Mouse (Mus musculus) hindbrain, embryonic 10.5 days (tissue): ENCODE data around the gene Morc3. TPM values are rescaled to one million over a fixed set of nuclear protein-coding genes. Genes with fewer than 3 reads are reported as not detected.

ENCODE experiments used
- DNase-seq: peaks from one replicate; pipeline ENCODE4 v3.0.0-alpha.2; 2017; ENCODE audit warnings: low spot score
- H3K27ac ChIP-seq: fragments of 300-500 bp; sonication (generic); 2 replicates; pipeline ENCODE4 v1.5.1; 2016; ENCODE audit warnings: mild to moderate bottlenecking, moderate library complexity
- H3K27me3 ChIP-seq: fragments of 300-500 bp; sonication (generic); 2 replicates; pipeline ENCODE4 v1.6.1; 2016; ENCODE audit warnings: mild to moderate bottlenecking; ENCODE audit not compliant: poor library complexity, insufficient read depth, severe bottlenecking
- H3K36me3 ChIP-seq: fragments of 300-500 bp; sonication (generic); 2 replicates; pipeline ENCODE4 v1.6.1; 2016; ENCODE audit warnings: mild to moderate bottlenecking, moderate library complexity
- H3K4me1 ChIP-seq: fragments of 300-500 bp; sonication (generic); replicated peaks from 2 replicates; pipeline ENCODE4 v1.6.1; 2016; ENCODE audit warnings: mild to moderate bottlenecking
- H3K4me3 ChIP-seq: fragments of 300-500 bp; sonication (generic); 2 replicates; pipeline ENCODE4 v1.5.1; 2016; ENCODE audit warnings: mild to moderate bottlenecking, moderate library complexity
- H3K9me3 ChIP-seq: fragments of 300-500 bp; sonication (generic); 2 replicates; pipeline ENCODE4 v1.6.1; 2016; ENCODE audit warnings: mild to moderate bottlenecking, moderate library complexity
- WGBS: fragments of 180-500 bp; shearing (Covaris S2); methylation state at CpG from one replicate; pipeline ENCODE4 v1.1.7; 2016; 5-methylcytosine and 5-hydroxymethylcytosine counted together
- polyA plus RNA-seq: library from polyadenylated mRNA; unstranded; fragments of >200 nt; fragmentation: Nextera tagmentation; extraction: Ambion mirVana; gene quantifications from 2 replicates; pipeline ENCODE4 v1.2.1, GENCODE M21; 2016

The Morc3 gene
- polyA plus RNA-seq, 1 experiment from 2014 or later: 24.7 TPM

DNA sequence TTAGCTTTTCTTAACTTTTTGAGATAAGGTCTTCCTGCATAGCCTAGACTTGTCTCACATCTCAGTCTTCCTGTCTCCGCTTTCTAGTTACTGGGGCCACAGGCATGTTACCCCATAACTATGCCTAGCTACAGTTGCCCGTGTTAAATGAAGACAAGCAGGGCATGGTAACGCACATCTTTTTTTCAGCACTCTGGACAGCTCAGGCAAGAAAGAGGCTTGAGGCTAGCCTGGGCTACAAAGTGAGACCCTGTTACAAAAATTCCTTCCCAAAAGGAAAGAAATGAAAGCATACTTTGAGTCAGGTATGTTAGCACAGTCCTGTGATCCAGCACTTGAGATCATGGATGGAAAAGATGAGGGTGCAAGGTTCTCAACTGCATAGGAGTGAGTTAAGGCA is 18.6 kb downstream of the Morc3 start:
- 96% methylated on average over 3 of the region's 3 CpGs for WGBS
- peaks cover 100% of the 10 kb centered on the region for H3K36me3 ChIP-seq
- no peak overlapping the region for H3K27ac ChIP-seq
- no peak for DNase-seq
- H3K27me3 ChIP-seq: no peaks in the 10 kb centered on the region
- no peaks in the 10 kb centered on the region for H3K9me3 ChIP-seq
- no peak overlapping the region for H3K4me3 ChIP-seq
- no peaks in the 10 kb centered on the region for H3K4me1 ChIP-seq

DNA sequence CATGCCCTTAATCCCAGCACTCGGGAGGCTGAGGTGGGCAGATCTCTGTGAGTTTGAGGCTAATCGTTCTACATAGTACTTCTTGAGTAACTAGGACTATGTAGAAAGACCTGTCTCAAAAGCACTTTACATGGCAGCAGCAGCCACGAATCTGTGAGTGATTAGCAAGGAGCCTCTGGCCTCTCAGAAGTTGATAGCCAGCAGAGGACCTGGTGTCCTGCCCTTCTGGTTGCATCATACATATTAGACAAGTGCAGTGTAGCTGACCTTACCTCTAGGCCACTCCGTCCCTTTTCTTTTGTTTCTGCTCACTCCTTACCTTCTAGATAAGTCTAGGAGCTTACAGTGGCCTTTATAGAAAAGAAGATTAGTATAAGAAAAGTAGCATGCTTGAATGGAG is 28.0 kb downstream of the Morc3 start:
- Histone ChIP-seq H3K36me3 (peaks cover 95% of the 10 kb centered on the region), H3K27me3 (no peaks in the 10 kb centered on the region), H3K9me3 (no peaks in the 10 kb centered on the region), H3K4me3 (no peak overlapping the region), H3K4me1 (no peaks in the 10 kb centered on the region), H3K27ac (no peak overlapping the region)
- WGBS: 92% methylated on average over 4 of the region's 4 CpGs
- DNase-seq: no peak

DNA sequence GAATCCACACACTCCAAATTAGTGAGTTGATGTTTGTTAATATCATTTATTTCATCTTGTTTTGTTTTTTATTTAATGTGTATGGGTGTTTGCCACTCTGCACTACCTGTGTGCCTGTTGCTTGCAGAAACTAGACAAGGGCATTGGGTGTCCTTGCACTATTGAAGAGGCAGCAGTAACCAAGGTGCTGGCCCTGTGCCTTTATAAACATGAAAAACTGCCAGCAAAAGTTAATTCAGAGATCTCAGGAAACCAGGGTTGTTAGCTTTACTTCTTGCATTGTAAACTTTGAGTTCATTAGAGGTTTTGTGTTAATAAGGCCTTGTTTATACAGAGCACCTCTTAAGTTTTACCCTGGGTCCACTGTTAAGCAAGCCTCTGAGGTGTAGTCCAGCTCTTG is 28.8 kb downstream of the Morc3 start:
- H3K36me3 ChIP-seq: peaks cover 95% of the 10 kb centered on the region
- no peak for DNase-seq
- H3K4me1 ChIP-seq: no peaks in the 10 kb centered on the region
- no peak overlapping the region for H3K4me3 ChIP-seq
- no peaks in the 10 kb centered on the region for H3K9me3 ChIP-seq
- H3K27ac ChIP-seq: no peak overlapping the region
- no peaks in the 10 kb centered on the region for H3K27me3 ChIP-seq

DNA sequence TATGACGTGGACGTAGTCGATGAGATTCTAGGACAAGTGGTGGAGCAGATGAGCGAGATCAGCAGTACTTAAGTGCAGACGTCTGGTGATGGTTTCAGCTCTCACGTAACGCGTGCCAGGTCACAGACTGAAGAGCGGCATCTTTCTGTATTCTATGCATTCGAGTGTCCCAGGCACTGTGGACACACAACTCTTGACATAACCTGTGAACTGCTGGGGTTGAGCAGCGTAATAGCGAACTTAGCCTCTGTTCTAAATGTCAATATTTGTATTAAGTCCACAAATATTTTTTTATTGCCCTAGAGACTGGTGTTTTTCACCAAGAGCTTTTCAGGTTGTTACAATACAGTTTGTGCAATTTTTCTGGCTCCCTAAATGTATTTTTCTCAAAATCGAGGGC is 42.9 kb downstream of the Morc3 start:
- 93% methylated on average over 13 of the region's 13 CpGs for WGBS
- no peak for DNase-seq
- H3K27me3 ChIP-seq: no peaks in the 10 kb centered on the region
- no peak overlapping the region for H3K4me3 ChIP-seq
- H3K27ac ChIP-seq: no peak overlapping the region
- H3K9me3 ChIP-seq: 0 out of 2 replicates have a peak, but pooled peaks cover under 1% of the 10 kb centered on the region
- H3K36me3 ChIP-seq: peaks cover 79% of the 10 kb centered on the region
- no peaks in the 10 kb centered on the region for H3K4me1 ChIP-seq

DNA sequence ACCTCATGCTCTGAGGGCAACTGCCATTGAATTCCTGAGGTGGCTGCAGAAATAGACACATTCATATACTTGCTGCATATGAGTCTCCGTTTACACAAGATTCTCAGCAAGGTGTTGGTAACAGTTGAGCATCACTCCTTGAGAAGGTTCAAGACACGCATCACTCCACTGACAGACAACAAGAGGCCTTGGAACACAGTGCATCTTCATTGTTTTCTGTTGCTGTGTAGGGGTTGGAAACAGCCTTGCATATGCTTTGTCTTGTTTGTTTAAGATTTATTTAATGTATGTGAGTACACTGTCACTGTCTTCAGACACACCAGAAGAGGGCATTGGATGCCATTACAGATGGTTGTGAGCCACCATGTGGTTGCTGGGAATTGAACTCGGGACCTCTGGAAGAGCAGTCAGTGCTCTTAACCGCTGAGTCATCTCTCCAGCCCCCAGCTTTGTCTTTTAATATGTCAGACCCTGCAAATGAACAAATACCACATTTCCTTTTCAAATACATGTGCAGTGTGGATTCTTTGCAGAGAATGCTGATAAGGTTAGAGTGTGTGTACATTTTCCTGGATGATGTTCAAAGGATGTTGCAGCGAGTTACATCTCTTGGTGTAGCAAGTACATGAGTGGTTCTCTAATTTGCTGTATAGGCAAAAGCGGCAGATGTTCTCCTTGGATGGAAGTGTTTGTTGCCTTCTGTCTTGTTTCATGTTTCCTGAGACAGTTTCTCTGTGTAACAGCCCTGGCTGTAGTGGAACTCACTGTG is 45.9 kb downstream of the Morc3 start:
- Histone ChIP-seq H3K36me3 (peaks cover 50% of the 10 kb centered on the region), H3K27ac (no peak overlapping the region), H3K27me3 (no peaks in the 10 kb centered on the region), H3K4me1 (no peaks in the 10 kb centered on the region), H3K4me3 (no peak overlapping the region), H3K9me3 (0 out of 2 replicates have a peak, but pooled peaks cover 4% of the 10 kb centered on the region)
- WGBS: 95% methylated on average over 6 of the region's 6 CpGs
- no peak for DNase-seq

- under 1% methylated on average over 54 of the region's 54 CpGs for WGBS
- peak; percentile 99 for DNase-seq
- H3K27me3 ChIP-seq: no peaks in the 10 kb centered on the region
- H3K36me3 ChIP-seq: peaks cover 31% of the 10 kb centered on the region
- peak within 1 kb of the TSS; percentile 90 for H3K27ac ChIP-seq
- 0 out of 2 replicates have a peak, but pooled peaks cover 4% of the 10 kb centered on the region for H3K9me3 ChIP-seq
- peaks cover 30% of the 10 kb centered on the region for H3K4me1 ChIP-seq
- peak within 1 kb of the TSS; percentile 90 for H3K4me3 ChIP-seq
Measured at GRCm38 (mm10) chr16:93883423-93884085, 51.6 kb downstream of the Morc3 start, which contains the start of gene Chaf1b. Chaf1b (plus strand) TSS chr16:93883901.

DNA sequence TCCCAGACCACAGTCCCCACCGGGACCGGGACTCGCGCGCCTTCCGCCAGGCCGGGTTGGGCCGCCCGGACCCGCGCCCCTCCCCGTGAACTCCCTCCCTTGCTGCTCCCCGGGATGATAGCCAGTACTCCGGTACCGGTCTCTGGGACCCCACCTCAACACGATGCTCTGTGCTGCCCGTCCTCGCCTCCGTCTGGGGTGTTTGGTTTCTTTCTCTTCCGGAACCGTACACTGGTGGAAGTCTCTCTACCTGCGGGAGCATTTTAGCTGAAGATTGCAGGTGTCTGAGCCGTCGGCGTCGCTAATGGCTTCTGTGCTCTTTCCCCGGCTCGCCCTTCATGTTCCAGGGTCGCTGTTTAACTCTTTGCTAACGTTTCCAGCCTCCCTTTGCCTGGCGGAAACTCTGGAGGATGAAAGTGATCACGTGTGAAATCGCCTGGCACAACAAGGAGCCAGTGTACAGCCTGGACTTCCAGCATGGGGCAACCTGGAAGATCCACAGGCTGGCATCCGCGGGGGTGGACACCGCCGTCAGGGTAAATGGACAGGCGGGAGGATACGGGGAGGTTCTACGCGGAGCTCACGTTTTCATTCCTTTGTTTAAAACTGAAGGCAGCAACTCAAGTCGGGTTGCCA is 52.3 kb downstream of the Morc3 start:
- Histone ChIP-seq H3K27me3 (no peaks in the 10 kb centered on the region), H3K4me1 (peaks cover 30% of the 10 kb centered on the region), H3K9me3 (0 out of 2 replicates have a peak, but pooled peaks cover 4% of the 10 kb centered on the region), H3K36me3 (peaks cover 37% of the 10 kb centered on the region), H3K27ac (peak overlapping the region; percentile 90), H3K4me3 (peak overlapping the region; percentile 90)
- under 1% methylated on average over 43 of the region's 43 CpGs for WGBS
- peak; percentile 46 for DNase-seq

DNA sequence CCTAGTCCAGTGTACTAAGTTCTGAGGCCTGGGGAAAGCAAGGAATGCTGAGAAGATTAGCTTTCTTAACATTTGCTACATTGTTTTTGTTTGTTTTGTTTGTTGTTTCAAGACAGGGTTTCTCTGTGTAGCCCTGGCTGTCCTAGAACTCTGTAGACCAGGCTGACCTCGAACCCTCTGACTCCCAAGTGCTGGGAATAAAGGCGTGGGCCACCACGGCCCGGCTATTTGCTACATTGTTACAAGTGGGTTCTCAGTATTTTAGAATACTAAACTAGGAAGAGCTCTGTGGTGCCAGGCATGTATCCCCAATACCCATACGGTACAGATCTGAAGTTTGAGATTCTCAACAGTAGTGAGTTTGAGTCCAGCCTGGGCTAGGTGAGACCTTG is 52.8 kb downstream of the Morc3 start:
- no peak for DNase-seq
- WGBS: 52% methylated on average over 5 of the region's 5 CpGs

GRCm38 (mm10) chr16:93888481-93888880 is 56.6 kb downstream of the Morc3 start:
- Histone ChIP-seq H3K4me3 (no peak overlapping the region), H3K27me3 (no peaks in the 10 kb centered on the region), H3K27ac (no peak overlapping the region), H3K9me3 (no peaks in the 10 kb centered on the region), H3K4me1 (peaks cover 26% of the 10 kb centered on the region), H3K36me3 (peaks cover 80% of the 10 kb centered on the region)
- 93% methylated on average over 6 of the region's 6 CpGs for WGBS
- no peak for DNase-seq

More for the DNA sequence above, 52.8 kb downstream of the Morc3 start:
- Histone ChIP-seq H3K27ac (peak overlapping the region; percentile 90), H3K4me1 (peaks cover 30% of the 10 kb centered on the region), H3K9me3 (0 out of 2 replicates have a peak, but pooled peaks cover 4% of the 10 kb centered on the region), H3K36me3 (peaks cover 42% of the 10 kb centered on the region), H3K27me3 (no peaks in the 10 kb centered on the region), H3K4me3 (peak overlapping the region; percentile 90)

DNA sequence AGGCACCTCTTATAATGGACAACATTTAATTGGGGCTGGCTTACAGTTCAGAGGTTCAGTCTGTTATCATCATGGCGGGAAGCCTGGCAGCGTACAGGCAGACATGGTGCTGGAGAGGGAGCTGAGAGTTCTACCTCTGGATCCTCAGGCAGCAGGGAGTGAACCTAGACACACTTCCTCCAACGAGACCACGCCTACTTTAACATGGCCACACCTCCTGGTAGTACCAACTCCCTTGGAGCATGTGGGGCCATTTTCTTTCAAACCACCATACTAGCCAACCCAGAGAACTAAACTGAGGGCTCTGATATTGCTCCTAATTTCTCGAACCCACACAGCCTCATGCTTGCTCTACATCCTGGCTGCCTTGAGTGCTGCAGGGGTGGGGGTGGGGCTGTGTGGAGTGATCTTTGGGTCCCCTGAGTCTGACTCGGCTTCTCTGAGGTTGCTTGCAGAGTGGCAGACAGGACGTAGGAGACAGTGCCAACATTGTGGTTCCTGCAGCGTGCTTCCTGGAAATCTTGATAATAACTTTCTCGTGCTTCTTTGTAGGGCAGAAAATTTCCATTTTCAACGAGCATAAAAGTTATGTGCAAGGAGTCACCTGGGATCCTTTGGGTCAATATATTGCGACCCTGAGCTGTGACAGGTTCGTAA is 59.2 kb downstream of the Morc3 start:
- Histone ChIP-seq H3K36me3 (peaks cover 100% of the 10 kb centered on the region), H3K9me3 (no peaks in the 10 kb centered on the region), H3K27me3 (no peaks in the 10 kb centered on the region), H3K4me3 (no peak overlapping the region), H3K27ac (no peak overlapping the region), H3K4me1 (peaks cover 5% of the 10 kb centered on the region)
- WGBS: 90% methylated on average over 12 of the region's 12 CpGs
- DNase-seq: no peak

- Histone ChIP-seq H3K27ac (no peak overlapping the region), H3K27me3 (no peaks in the 10 kb centered on the region), H3K36me3 (peaks cover 90% of the 10 kb centered on the region), H3K9me3 (no peaks in the 10 kb centered on the region), H3K4me3 (no peak overlapping the region), H3K4me1 (no peaks in the 10 kb centered on the region)
- no peak for DNase-seq
- 94% methylated on average over 5 of the region's 5 CpGs for WGBS
Measured at GRCm38 (mm10) chr16:93893285-93893684, 61.4 kb downstream of the Morc3 start.

DNA sequence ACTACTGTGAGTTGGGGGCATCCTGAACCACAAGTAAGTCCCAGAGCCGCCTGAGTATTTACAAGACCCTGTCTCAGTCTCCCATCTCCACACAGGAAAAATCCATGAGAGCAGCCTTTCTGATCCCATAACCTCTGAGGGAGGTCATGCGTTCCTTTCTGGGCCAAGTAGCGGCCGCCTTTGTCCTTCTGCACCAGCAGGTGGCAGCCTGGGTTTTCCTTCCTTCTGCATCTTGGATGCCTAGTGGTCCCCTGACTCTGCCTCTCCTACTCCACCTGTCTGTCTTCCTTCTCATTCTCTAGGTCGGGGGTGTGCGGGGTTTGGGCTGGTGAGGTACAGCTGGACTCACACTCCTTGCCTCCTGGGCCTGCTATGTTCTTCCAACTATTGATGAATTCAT is 71.1 kb downstream of the Morc3 start:
- Histone ChIP-seq H3K36me3 (peaks cover 90% of the 10 kb centered on the region), H3K27me3 (no peaks in the 10 kb centered on the region), H3K4me3 (no peak overlapping the region), H3K27ac (no peak overlapping the region), H3K9me3 (no peaks in the 10 kb centered on the region), H3K4me1 (no peaks in the 10 kb centered on the region)
- 79% methylated on average over 6 of the region's 6 CpGs for WGBS
- DNase-seq: no peak
